Mouse (Mus musculus) urinary bladder, postnatal 10 days (tissue): ENCODE results near the gene Slx4.
"Not testable (repeated sequence)": the region's sequence is repeated elsewhere in the genome, so short reads cannot be mapped to it uniquely, and the experiment has no call there.

Experiments
- DNase-seq: peaks from one replicate; pipeline ENCODE4 v3.0.0; 2022; ENCODE audit warnings: low spot score

Slx4 gene

GRCm38 (mm10) chr16:4012882-4013570 is 9.5 kb upstream of the Slx4 start:
- DNase-seq = no peak

- no peak for DNase-seq
Observed at GRCm38 (mm10) chr16:3988410-3988809, 15.2 kb downstream of the Slx4 start.

GRCm38 (mm10) chr16:3983146-3983700 is 20.3 kb downstream of the Slx4 start:
- no peak for DNase-seq

- DNase-seq = no peak
Observed at GRCm38 (mm10) chr16:3982173-3982572, 21.4 kb downstream of the Slx4 start.

GRCm38 (mm10) chr16:3976712-3977111 is 26.9 kb downstream of the Slx4 start:
- no peak for DNase-seq

GRCm38 (mm10) chr16:3976251-3976671 is 27.3 kb downstream of the Slx4 start, which contains the start of gene Nlrc3:
Gene Nlrc3, minus strand, starts transcription at chr16:3976632.
- no peak for DNase-seq

- no peak for DNase-seq
Observed at GRCm38 (mm10) chr16:3975658-3976057, 27.9 kb downstream of the Slx4 start.

- not testable (repeated sequence) for DNase-seq
Observed at GRCm38 (mm10) chr16:3974456-3974855, 29.1 kb downstream of the Slx4 start.

GRCm38 (mm10) chr16:3965534-3965933 is 38.0 kb downstream of the Slx4 start:
- no peak for DNase-seq

GRCm38 (mm10) chr16:3964990-3965389 is 38.6 kb downstream of the Slx4 start:
- DNase-seq = no peak

GRCm38 (mm10) chr16:3959261-3959660 is 44.3 kb downstream of the Slx4 start:
- DNase-seq = no peak

GRCm38 (mm10) chr16:3956369-3956768 is 47.2 kb downstream of the Slx4 start:
- no peak for DNase-seq

- DNase-seq = no peak
Observed at GRCm38 (mm10) chr16:3951141-3951540, 52.4 kb downstream of the Slx4 start.

- DNase-seq = no peak
Observed at GRCm38 (mm10) chr16:3934701-3935100, 68.9 kb downstream of the Slx4 start.

- no peak for DNase-seq
Observed at GRCm38 (mm10) chr16:3934091-3934490, 69.5 kb downstream of the Slx4 start.

GRCm38 (mm10) chr16:3933536-3933935 is 70.0 kb downstream of the Slx4 start:
- DNase-seq = no peak

GRCm38 (mm10) chr16:3929151-3929550 is 74.4 kb downstream of the Slx4 start:
- no peak for DNase-seq
